9 mouse cellular contexts compared by ENCODE assay signal in the genomic region with DNA sequence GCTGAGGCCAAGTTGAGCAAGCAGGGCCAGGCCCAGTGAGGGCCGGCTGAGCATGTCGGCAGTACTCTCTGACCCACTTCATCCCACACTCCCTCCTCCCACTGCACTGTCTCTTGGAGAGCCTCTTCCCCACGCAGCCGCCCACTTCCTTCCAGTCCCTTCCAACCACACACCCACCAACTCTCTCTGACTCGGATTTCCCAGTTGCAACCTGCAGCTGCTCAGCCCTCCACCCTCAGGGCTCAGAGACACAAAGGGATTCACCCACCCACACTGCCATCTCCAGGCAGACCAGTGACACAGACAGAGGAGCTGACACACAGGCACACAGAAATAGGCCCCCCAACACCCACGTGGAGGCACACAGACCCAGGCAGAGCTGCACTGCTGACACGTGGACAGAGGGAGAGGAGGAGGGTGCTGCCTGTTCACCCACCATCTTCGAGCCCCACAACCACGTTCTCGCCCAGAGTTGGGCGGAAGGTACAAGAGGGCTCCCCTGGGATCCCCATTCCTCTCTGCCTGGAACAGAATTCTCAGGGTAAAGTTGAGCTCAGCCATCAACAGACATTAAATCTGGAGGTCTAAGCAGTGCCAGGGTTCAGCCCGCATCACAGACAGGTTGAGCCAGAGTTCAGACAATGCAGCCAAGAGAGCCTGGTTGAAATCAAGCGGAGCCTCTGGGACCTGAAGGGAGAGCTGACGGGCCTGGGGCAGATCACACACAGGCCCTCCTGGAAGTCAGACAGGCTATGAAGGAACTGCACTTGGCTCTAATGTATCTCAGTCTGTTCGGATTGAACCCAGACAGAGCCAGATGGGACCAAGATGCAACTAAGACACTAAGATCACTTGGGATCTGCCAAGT. TPM values are rescaled to one million over a fixed set of nuclear protein-coding genes. Genes with fewer than 3 reads are reported as not detected.
A peak's percentile ranks its signal among the peaks of the same experiment; 100 is the strongest.
DNase-seq lines count a peak whose midpoint lies in the region; ATAC-seq and TF ChIP-seq lines count a peak whose summit lies in the region.
"Had no signal": no experiment of that assay in that cellular context is flagged by ENCODE, and none has a peak within 500 bp of the region (broad histone marks: within the 10 kb centered on the region; RNA-seq: fewer than 3 reads in every experiment).

No protein-coding gene starts in this region.

- no peaks in the 10 kb centered on the region for H3K27me3 ChIP-seq in heart, embryonic 10.5 days (ENCODE audit: insufficient read depth, poor library complexity, severe bottlenecking)
- no peaks in the 10 kb centered on the region for H3K27me3 ChIP-seq in liver, postnatal 0 days (ENCODE audit: insufficient read depth, low read length)
- no peaks in the 10 kb centered on the region for H3K27me3 ChIP-seq in stomach, postnatal 0 days (ENCODE audit: control insufficient read depth, insufficient read depth, low read length)
- H3K27me3 ChIP-seq: hindbrain, embryonic 15.5 days had no signal

- peak overlapping the region; percentile 38 for H3K4me2 ChIP-seq in liver, postnatal 0 days (ENCODE audit: low read depth, low read length)
- no peak overlapping the region for H3K4me2 ChIP-seq in stomach, postnatal 0 days (replicated peaks; ENCODE audit: low read depth)
- H3K4me2 ChIP-seq: hindbrain, embryonic 15.5 days had no signal

- H3K36me3 ChIP-seq in heart, embryonic 10.5 days: 0 out of 2 replicates have a peak, but pooled peaks cover 3% of the 10 kb centered on the region
- no peaks in the 10 kb centered on the region for H3K36me3 ChIP-seq in liver, postnatal 0 days (replicated peaks; ENCODE audit: insufficient read depth, low read length)
- no peaks in the 10 kb centered on the region for H3K36me3 ChIP-seq in stomach, postnatal 0 days (ENCODE audit: control insufficient read depth, insufficient read depth, low read length)

- peak; percentile 63 for DNase-seq in adrenal gland, adult 2 months
- no peak for DNase-seq in adrenal gland, adult 18-20 months (ENCODE audit: low spot score in 2 of 2)
- DNase-seq in 3T3-L1 (ENCODE audit: low read depth, low spot score): peak; percentile 40
- DNase-seq in cerebellum, postnatal 14 days: peak; percentile 64 to 67
- DNase-seq in heart, embryonic 10.5 days (ENCODE audit: low spot score): no peak
- DNase-seq in kidney, postnatal 14 days: peak; percentile 75
- peak; percentile 62 for DNase-seq in liver, postnatal 0 days
- DNase-seq in stomach, postnatal 0 days (ENCODE audit: low spot score): no peak

- peak; percentile 51 for ATAC-seq in liver, postnatal 0 days
- peak; percentile 58 for ATAC-seq in stomach, postnatal 0 days (ENCODE audit: low FRiP score, low TSS enrichment)

- H3K27ac ChIP-seq in heart, embryonic 10.5 days: 0 out of 2 replicates have a peak overlapping the region, but pooled peaks have one; percentile 42
- peak overlapping the region; percentile 97 for H3K27ac ChIP-seq in liver, postnatal 0 days (ENCODE audit: low read depth)
- H3K27ac ChIP-seq in stomach, postnatal 0 days (replicated peaks): 0 out of 2 replicates have a peak overlapping the region, but pooled peaks have one; percentile 1
- H3K27ac ChIP-seq: hindbrain, embryonic 15.5 days had no signal

- 62% methylated on average over 15 of the region's 15 CpGs for WGBS in heart, embryonic 10.5 days
- whole genome bisulfite sequencing in liver, postnatal 0 days (ENCODE audit: insufficient replicate concordance): 40% methylated on average over 15 of the region's 15 CpGs
- 53% methylated on average over 15 of the region's 15 CpGs for WGBS in stomach, postnatal 0 days

- TF ChIP-seq EP300 in liver, postnatal 0 days (IDR thresholded peaks at IDR 0.05; ENCODE audit: low read depth): no peak
- TF ChIP-seq EP300 in stomach, postnatal 0 days (optimal IDR thresholded peaks at IDR 0.05): no peak

- H3K9me3 ChIP-seq in heart, embryonic 10.5 days: no peaks in the 10 kb centered on the region
- no peaks in the 10 kb centered on the region for H3K9me3 ChIP-seq in liver, postnatal 0 days (ENCODE audit: low read length)
- no peaks in the 10 kb centered on the region for H3K9me3 ChIP-seq in stomach, postnatal 0 days (ENCODE audit: control insufficient read depth, low read length)
- H3K9me3 ChIP-seq: hindbrain, embryonic 15.5 days had no signal

- H3K4me3 ChIP-seq in heart, embryonic 10.5 days: no peak overlapping the region
- H3K4me3 ChIP-seq in liver, postnatal 0 days (ENCODE audit: low read depth, low read length): no peak overlapping the region
- no peak overlapping the region for H3K4me3 ChIP-seq in stomach, postnatal 0 days (ENCODE audit: low read depth, low read length)
- H3K4me3 ChIP-seq: hindbrain, embryonic 15.5 days had no signal

- peak overlapping the region; percentile 41 for H3K9ac ChIP-seq in liver, postnatal 0 days (replicated peaks)
- H3K9ac ChIP-seq in stomach, postnatal 0 days (ENCODE audit: low read length): 0 out of 2 replicates have a peak overlapping the region, but pooled peaks have one; percentile 18
- H3K9ac ChIP-seq: hindbrain, embryonic 15.5 days had no signal

- peak; percentile 78 for TF ChIP-seq CTCF in liver, postnatal 0 days (IDR thresholded peaks at IDR 0.05; ENCODE audit: low read depth)
- TF ChIP-seq CTCF in stomach, postnatal 0 days (IDR thresholded peaks at IDR 0.05; ENCODE audit: low read depth): peak; percentile 63

- peaks cover 20% of the 10 kb centered on the region for H3K4me1 ChIP-seq in heart, embryonic 10.5 days
- H3K4me1 ChIP-seq in liver, postnatal 0 days (ENCODE audit: insufficient read depth): peaks cover 13% of the 10 kb centered on the region
- no peaks in the 10 kb centered on the region for H3K4me1 ChIP-seq in stomach, postnatal 0 days (replicated peaks; ENCODE audit: control insufficient read depth, insufficient read depth)

RNA-seq across cellular contexts. Expression of gene Stx4a, which starts 7.9 kb away (rescaled TPM):
- total RNA-seq in adrenal gland, adult 2 months (2021): 100 to 1,000 TPM in 1 of 2 experiments, 10 to 100 TPM in 1; 79.6 to 102 TPM
- 52.2 and 54.0 TPM in 2 replicates for polyA plus RNA-seq in adrenal gland, adult 2 months (2012; rRNA removed)
- total RNA-seq in adrenal gland, adult 18-20 months (2021): 100 to 1,000 TPM in 1 of 2 experiments, 10 to 100 TPM in 1; 99.2 to 104 TPM
- polyA plus RNA-seq in heart, embryonic 10.5 days (2016; fragmentation: Nextera tagmentation; extraction: Ambion mirVana): 32.4 and 36.3 TPM in 2 replicates
- polyA plus RNA-seq in liver, postnatal 0 days (2015; fragmentation: Nextera tagmentation; extraction: Ambion mirVana): 15.8 and 17.5 TPM in 2 replicates
- 28.4 and 28.8 TPM in 2 replicates for polyA plus RNA-seq in stomach, postnatal 0 days (2015; fragmentation: Nextera tagmentation; extraction: Ambion mirVana)

RNA-seq across cellular contexts. Expression of gene Stx1b, which starts 8.2 kb away (rescaled TPM):
- total RNA-seq in adrenal gland, adult 2 months (2021): 1 to 10 TPM; 5.0 to 6.9 TPM
- 8.5 and 11.4 TPM in 2 replicates for polyA plus RNA-seq in adrenal gland, adult 2 months (2012; rRNA removed)
- 1 to 10 TPM; 4.2 to 5.6 TPM for total RNA-seq in adrenal gland, adult 18-20 months (2021)
- 1.1 and 3.2 TPM in 2 replicates for polyA plus RNA-seq in heart, embryonic 10.5 days (2016; fragmentation: Nextera tagmentation; extraction: Ambion mirVana)
- polyA plus RNA-seq in liver, postnatal 0 days (2015; fragmentation: Nextera tagmentation; extraction: Ambion mirVana): 0.18 and 0.48 TPM in 2 replicates
- polyA plus RNA-seq in stomach, postnatal 0 days (2015; fragmentation: Nextera tagmentation; extraction: Ambion mirVana): 0.80 and 1.2 TPM in 2 replicates

RNA-seq across cellular contexts. Expression of gene Hsd3b7, which starts 15.8 kb away (rescaled TPM):
- 10 to 100 TPM; 45.5 to 46.2 TPM for total RNA-seq in adrenal gland, adult 2 months (2021)
- 83.9 and 86.5 TPM in 2 replicates for polyA plus RNA-seq in adrenal gland, adult 2 months (2012; rRNA removed)
- total RNA-seq in adrenal gland, adult 18-20 months (2021): 10 to 100 TPM; 31.5 to 40.4 TPM
- polyA plus RNA-seq in heart, embryonic 10.5 days (2016; fragmentation: Nextera tagmentation; extraction: Ambion mirVana): 14.9 and 17.1 TPM in 2 replicates
- polyA plus RNA-seq in liver, postnatal 0 days (2015; fragmentation: Nextera tagmentation; extraction: Ambion mirVana): 218 and 224 TPM in 2 replicates
- 31.7 and 32.3 TPM in 2 replicates for polyA plus RNA-seq in stomach, postnatal 0 days (2015; fragmentation: Nextera tagmentation; extraction: Ambion mirVana)

RNA-seq across cellular contexts. Expression of gene Gm49388, which starts 30.8 kb away (rescaled TPM):
- total RNA-seq in adrenal gland, adult 2 months (2021): 1 to 10 TPM; 2.2 to 4.6 TPM
- polyA plus RNA-seq in adrenal gland, adult 2 months (2012; rRNA removed): not detected in 2 replicates
- total RNA-seq in adrenal gland, adult 18-20 months (2021): 1 to 10 TPM; 2.4 to 3.0 TPM
- polyA plus RNA-seq in heart, embryonic 10.5 days (2016; fragmentation: Nextera tagmentation; extraction: Ambion mirVana): not detected in 2 replicates
- polyA plus RNA-seq in liver, postnatal 0 days (2015; fragmentation: Nextera tagmentation; extraction: Ambion mirVana): 0.26 TPM in 1 of 2 replicates, not detected in the other
- polyA plus RNA-seq in stomach, postnatal 0 days (2015; fragmentation: Nextera tagmentation; extraction: Ambion mirVana): not detected in 2 replicates
- polyA plus RNA-seq: hindbrain, embryonic 15.5 days had no signal

RNA-seq across cellular contexts. Expression of gene Setd1a, which starts 39.7 kb away (rescaled TPM):
- total RNA-seq in adrenal gland, adult 2 months (2021): 10 to 100 TPM; 36.0 to 42.6 TPM
- 12.6 and 15.9 TPM in 2 replicates for polyA plus RNA-seq in adrenal gland, adult 2 months (2012; rRNA removed)
- total RNA-seq in adrenal gland, adult 18-20 months (2021): 10 to 100 TPM; 30.3 to 40.4 TPM
- polyA plus RNA-seq in heart, embryonic 10.5 days (2016; fragmentation: Nextera tagmentation; extraction: Ambion mirVana): 13.2 and 23.7 TPM in 2 replicates
- polyA plus RNA-seq in liver, postnatal 0 days (2015; fragmentation: Nextera tagmentation; extraction: Ambion mirVana): 5.5 and 7.3 TPM in 2 replicates
- polyA plus RNA-seq in stomach, postnatal 0 days (2015; fragmentation: Nextera tagmentation; extraction: Ambion mirVana): 6.9 and 8.0 TPM in 2 replicates

Comparison
In these comparisons a context has a peak if more than half of its experiments do, and no peak if none do; other contexts are left out.
1. DNase-seq: peak in adrenal gland, adult 2 months (single experiment), 3T3-L1 (single experiment), cerebellum, postnatal 14 days (2 of 2), kidney, postnatal 14 days (single experiment) and liver, postnatal 0 days (single experiment); none in adrenal gland, adult 18-20 months (0 of 2), heart, embryonic 10.5 days (single experiment) and stomach, postnatal 0 days (single experiment).
2. H3K27ac ChIP-seq: peak in every context shown above with its lines; median percentile 97 in liver, postnatal 0 days; 42 in heart, embryonic 10.5 days; 1 in stomach, postnatal 0 days.